Mouse (Mus musculus): ENCODE data around the gene Smc1a. TPM values are rescaled to one million over a fixed set of nuclear protein-coding genes. Genes with fewer than 3 reads are reported as not detected.
"Not testable (repeated sequence)": the region's sequence is repeated elsewhere in the genome, so short reads cannot be mapped to it uniquely, and the experiment has no call there.

Gene Smc1a
- polyA plus RNA-seq, 1 experiment: 18.6 TPM

DNA sequence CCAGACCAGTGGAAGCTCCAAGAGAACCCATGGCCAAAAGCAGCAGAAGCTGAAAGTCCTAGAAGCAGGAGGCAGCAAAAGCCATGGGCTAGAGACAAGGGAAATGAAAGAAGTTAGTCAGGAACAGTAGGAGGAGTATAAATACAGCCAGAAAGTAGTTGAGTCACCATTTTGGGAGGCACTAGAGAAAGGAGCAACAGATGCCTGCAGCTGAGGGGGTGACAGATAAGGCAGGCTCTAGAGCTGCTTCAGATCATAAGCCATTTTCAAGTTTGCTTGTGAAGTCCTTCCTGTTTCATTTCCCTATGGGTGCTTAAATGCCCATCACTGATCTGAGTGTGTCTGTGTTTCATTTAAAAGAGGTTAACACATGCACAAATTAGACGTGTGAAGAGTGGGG is 51.6 kb downstream of the Smc1a start:
- H3K4me3 ChIP-seq (ENCODE audit: insufficient read depth, low read depth, low read length): no peak overlapping the region
- 65% methylated on average over 1 of the region's 1 CpGs for WGBS
- no peaks in the 10 kb centered on the region for H3K36me3 ChIP-seq (ENCODE audit: control insufficient read depth, insufficient read depth, low read length)
- H3K27ac ChIP-seq (ENCODE audit: insufficient read depth, low read depth, low read length): no peak overlapping the region
- no peaks in the 10 kb centered on the region for H3K27me3 ChIP-seq (replicated peaks; ENCODE audit: control insufficient read depth, insufficient read depth, low read length)
- no peak for DNase-seq
- H3K4me1 ChIP-seq (ENCODE audit: control insufficient read depth, insufficient read depth, low read length): no peaks in the 10 kb centered on the region
- no peak for TF ChIP-seq POLR2A (IDR thresholded peaks at IDR 0.05; ENCODE audit: low read depth, low read length)
- TF ChIP-seq CTCF (conservative IDR thresholded peaks at IDR 0.05; ENCODE audit: insufficient read depth, insufficient read length, low read depth, low read length): no peak

DNA sequence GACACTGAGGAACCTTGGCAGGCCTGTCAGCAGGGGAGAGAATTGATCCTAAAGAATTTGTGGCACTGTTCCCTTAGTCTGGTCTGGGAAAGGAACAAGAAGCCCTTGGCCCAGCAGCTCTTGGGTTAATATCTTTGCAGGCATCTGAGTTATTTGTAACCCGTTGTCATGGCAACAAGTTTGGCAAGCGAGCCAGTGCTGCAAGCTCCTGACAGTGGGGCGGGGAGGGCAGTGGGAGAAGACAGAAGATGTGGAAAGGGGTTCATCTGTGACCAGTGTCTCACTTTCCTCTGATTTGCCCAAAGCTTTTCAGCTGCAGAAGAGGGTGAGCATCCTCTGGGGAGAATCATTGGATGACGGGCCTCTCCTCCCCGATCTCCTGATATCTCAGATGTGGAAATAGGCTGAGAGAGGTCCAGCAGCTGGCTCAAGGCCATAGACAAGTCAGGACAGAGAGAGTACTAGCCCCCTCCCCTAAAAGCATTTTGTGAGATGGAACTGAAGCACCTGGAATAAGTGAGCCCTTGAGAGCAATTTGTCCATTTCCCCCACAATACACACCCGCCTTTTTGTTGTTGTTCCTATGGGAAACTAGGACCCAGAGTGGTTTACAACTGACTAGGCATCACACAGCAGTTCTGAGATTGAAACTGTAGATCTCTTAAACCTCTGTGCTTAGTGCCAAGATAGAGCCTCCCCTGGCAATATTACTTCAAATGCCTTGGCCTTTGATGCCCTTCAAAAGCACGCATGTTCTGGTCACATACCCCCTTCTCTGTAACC is 73.8 kb downstream of the Smc1a start:
- not testable (repeated sequence) for H3K27me3 ChIP-seq (replicated peaks; ENCODE audit: control insufficient read depth, insufficient read depth, low read length); H3K27ac ChIP-seq (ENCODE audit: insufficient read depth, low read depth, low read length); H3K36me3 ChIP-seq (ENCODE audit: control insufficient read depth, insufficient read depth, low read length); H3K4me3 ChIP-seq (ENCODE audit: insufficient read depth, low read depth, low read length); H3K4me1 ChIP-seq (ENCODE audit: control insufficient read depth, insufficient read depth, low read length)
- 26% methylated on average over 7 of the region's 7 CpGs for WGBS
- DNase-seq: peak; percentile 7

DNA sequence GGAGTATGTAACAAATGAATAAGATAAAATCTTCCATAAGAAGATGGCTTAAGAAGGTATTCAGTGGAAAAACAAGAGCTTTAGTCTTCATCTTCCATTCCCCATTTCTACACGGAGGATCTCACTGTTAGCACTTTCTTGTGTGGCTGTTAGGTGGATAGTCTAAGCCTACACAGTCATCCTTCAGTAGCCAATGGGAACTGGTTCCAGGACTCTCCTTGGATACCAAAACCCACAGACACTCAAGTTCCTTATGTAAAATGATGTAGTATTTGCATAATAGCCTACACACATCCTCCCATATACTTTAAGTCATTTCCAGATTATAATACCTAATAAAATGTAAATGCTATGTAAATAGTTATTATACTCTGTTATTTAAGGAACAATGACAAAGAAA is 81.3 kb downstream of the Smc1a start:
- Histone ChIP-seq H3K27ac (ENCODE audit: insufficient read depth, low read depth, low read length) (no peak overlapping the region), H3K4me3 (ENCODE audit: insufficient read depth, low read depth, low read length) (no peak overlapping the region), H3K36me3 (ENCODE audit: control insufficient read depth, insufficient read depth, low read length) (no peaks in the 10 kb centered on the region), H3K27me3 (replicated peaks; ENCODE audit: control insufficient read depth, insufficient read depth, low read length) (no peaks in the 10 kb centered on the region), H3K4me1 (ENCODE audit: control insufficient read depth, insufficient read depth, low read length) (no peaks in the 10 kb centered on the region)
- no peak for DNase-seq
- WGBS: 26% methylated on average over 1 of the region's 1 CpGs
- no peak for TF ChIP-seq CTCF (conservative IDR thresholded peaks at IDR 0.05; ENCODE audit: insufficient read depth, insufficient read length, low read depth, low read length)
- no peak for TF ChIP-seq POLR2A (IDR thresholded peaks at IDR 0.05; ENCODE audit: low read depth, low read length)

Other genes with a start within 250 kb of the Smc1a start
- 49.6 and 52.0 TPM in 2 replicates for gene Huwe1, start 215.6 kb upstream of the Smc1a start, polyA plus RNA-seq (2012; rRNA removed)
- gene Hsd17b10, start 14.6 kb upstream of the Smc1a start, polyA plus RNA-seq (2012; rRNA removed): 154 and 168 TPM in 2 replicates
- 1.1 and 1.4 TPM in 2 replicates for gene Ribc1, start 133 bp upstream of the Smc1a start, polyA plus RNA-seq (2012; rRNA removed)
- 80.1 and 89.8 TPM in 2 replicates for gene Iqsec2, start 127.8 kb downstream of the Smc1a start, polyA plus RNA-seq (2012; rRNA removed)
- gene Kdm5c, start 216.6 kb downstream of the Smc1a start, polyA plus RNA-seq (2012; rRNA removed): 41.7 and 42.6 TPM in 2 replicates